Mouse (Mus musculus): ENCODE data around the gene Pex12. TPM values are rescaled to one million over a fixed set of nuclear protein-coding genes. Genes with fewer than 3 reads are reported as not detected.
A peak's percentile ranks its signal among the peaks of the same experiment; 100 is the strongest.
"Not testable (repeated sequence)": the region's sequence is repeated elsewhere in the genome, so short reads cannot be mapped to it uniquely, and the experiment has no call there.

The Pex12 gene
- total RNA-seq (2021): 10 to 100 TPM; 14.0 to 15.5 TPM
- long read RNA-seq, experiment 1, transcript Pex12-202 (4 exons, 2,389 nt): major isoform, 9 of 16 reads
- long read RNA-seq, experiment 1, partial matches to known transcripts: 1 of 16 reads
- long read RNA-seq, experiment 1, other reads (novel, unspliced or antisense): 3 of 16 reads
- long read RNA-seq, experiment 2, transcript Pex12-202 (4 exons, 2,389 nt): major isoform, 9 of 15 reads
- long read RNA-seq, experiment 2, partial matches to known transcripts: 1 of 15 reads
- long read RNA-seq, experiment 2, other reads (novel, unspliced or antisense): 3 of 15 reads

- peak; percentile 94 for DNase-seq (ENCODE audit: low spot score)
Observed at GRCm38 (mm10) chr11:83302526-83303251, at the start of gene Pex12. Gene Pex12, minus strand, starts transcription at chr11:83302586.

GRCm38 (mm10) chr11:83341716-83342245 is 39.4 kb upstream of the Pex12 start:
- no peak for DNase-seq (ENCODE audit: low spot score)

GRCm38 (mm10) chr11:83339705-83340104 is 37.3 kb upstream of the Pex12 start:
- no peak for DNase-seq (ENCODE audit: low spot score)

- DNase-seq (ENCODE audit: low spot score): no peak
Observed at GRCm38 (mm10) chr11:83335826-83336225, 33.4 kb upstream of the Pex12 start.

GRCm38 (mm10) chr11:83327427-83327826 is 25.0 kb upstream of the Pex12 start:
- peak; percentile 13 for DNase-seq (ENCODE audit: low spot score)

GRCm38 (mm10) chr11:83326692-83327091 is 24.3 kb upstream of the Pex12 start:
- not testable (repeated sequence) for DNase-seq (ENCODE audit: low spot score)

- DNase-seq (ENCODE audit: low spot score): no peak
Observed at GRCm38 (mm10) chr11:83319048-83319447, 16.7 kb upstream of the Pex12 start.

GRCm38 (mm10) chr11:83312471-83312870 is 10.1 kb upstream of the Pex12 start:
- no peak for DNase-seq (ENCODE audit: low spot score)

GRCm38 (mm10) chr11:83306700-83307253 is 4.4 kb upstream of the Pex12 start:
- no peak for DNase-seq (ENCODE audit: low spot score)

- no peak for DNase-seq (ENCODE audit: low spot score)
Observed at GRCm38 (mm10) chr11:83304485-83304884, 2.1 kb upstream of the Pex12 start.

- no peak for DNase-seq (ENCODE audit: low spot score)
Observed at GRCm38 (mm10) chr11:83303751-83304150, 1.4 kb upstream of the Pex12 start.

- DNase-seq (ENCODE audit: low spot score): no peak
Observed at GRCm38 (mm10) chr11:83302124-83302523, 262 bp downstream of the Pex12 start.

GRCm38 (mm10) chr11:83301431-83301831 is 955 bp downstream of the Pex12 start:
- DNase-seq (ENCODE audit: low spot score): no peak

GRCm38 (mm10) chr11:83299724-83300123 is 2.7 kb downstream of the Pex12 start:
- no peak for DNase-seq (ENCODE audit: low spot score)

GRCm38 (mm10) chr11:83298225-83299195 is 3.9 kb downstream of the Pex12 start, which contains the start of gene Ap2b1:
Gene Ap2b1, plus strand, starts transcription at chr11:83299024.
- DNase-seq (ENCODE audit: low spot score): peak; percentile 95

- no peak for DNase-seq (ENCODE audit: low spot score)
Observed at GRCm38 (mm10) chr11:83297816-83298215, 4.6 kb downstream of the Pex12 start.

- DNase-seq (ENCODE audit: low spot score): no peak
Observed at GRCm38 (mm10) chr11:83294133-83294532, 8.3 kb downstream of the Pex12 start.

GRCm38 (mm10) chr11:83293182-83293581 is 9.2 kb downstream of the Pex12 start:
- DNase-seq (ENCODE audit: low spot score): no peak

- DNase-seq (ENCODE audit: low spot score): no peak
Observed at GRCm38 (mm10) chr11:83292251-83292587, 10.2 kb downstream of the Pex12 start.

GRCm38 (mm10) chr11:83291375-83292250 is 10.8 kb downstream of the Pex12 start:
- peak; percentile 97 for DNase-seq (ENCODE audit: low spot score)

Data from gastrocnemius, adult 18-20 months (tissue).